Mouse (Mus musculus) forebrain, embryonic 14.5 days (tissue): ENCODE data around the gene Peli1. TPM values are rescaled to one million over a fixed set of nuclear protein-coding genes. Genes with fewer than 3 reads are reported as not detected.

ENCODE experiments used
- ATAC-seq: fragments of 200-750 bp; cut with Nextera tagmentation; 2 replicates; pipeline ENCODE4 v1.8.0; 2017; ENCODE audit warnings: mild to moderate bottlenecking, moderate library complexity
- DNase-seq: peaks from one replicate; pipeline ENCODE4 v3.0.0-alpha.2; 2015; ENCODE audit warnings: low spot score
- H3K27ac ChIP-seq: fragments of 300-500 bp; sonication (generic); 2 replicates; pipeline ENCODE4 v1.5.1; 2014; ENCODE audit warnings: low read depth, mild to moderate bottlenecking, control low read depth, low read length, moderate library complexity
- H3K27me3 ChIP-seq: fragments of 300-500 bp; sonication (generic); replicated peaks from 2 replicates; pipeline ENCODE4 v1.6.1; 2014; ENCODE audit warnings: low read length, control low read depth, mixed read lengths; ENCODE audit not compliant: control insufficient read depth, insufficient read depth
- H3K36me3 ChIP-seq: fragments of 300-500 bp; sonication (generic); 2 replicates; pipeline ENCODE4 v1.6.1; 2014; ENCODE audit warnings: low read length, control low read depth; ENCODE audit not compliant: control insufficient read depth, insufficient read depth
- H3K4me1 ChIP-seq: fragments of 300-500 bp; sonication (generic); 2 replicates; pipeline ENCODE4 v1.6.1; 2014; ENCODE audit warnings: antibody characterized with exemption, low read length, control low read depth; ENCODE audit not compliant: control insufficient read depth, insufficient read depth
- H3K4me2 ChIP-seq: fragments of 300-500 bp; sonication (generic); 2 replicates; pipeline ENCODE4 v1.6.1; 2014; ENCODE audit warnings: mild to moderate bottlenecking, control low read depth, low read length
- H3K4me3 ChIP-seq: fragments of 300-500 bp; sonication (generic); 2 replicates; pipeline ENCODE4 v1.5.1; 2014; ENCODE audit warnings: low read depth, low read length, control low read depth
- H3K9ac ChIP-seq: fragments of 300-500 bp; sonication (generic); 2 replicates; pipeline ENCODE4 v1.6.1; 2014; ENCODE audit warnings: mild to moderate bottlenecking, low read length, control low read depth, moderate library complexity
- H3K9me3 ChIP-seq: fragments of 300-500 bp; sonication (generic); replicated peaks from 2 replicates; pipeline ENCODE4 v1.6.1; 2016; ENCODE audit warnings: low read length, control low read depth, mixed read lengths; ENCODE audit not compliant: control insufficient read depth
- WGBS: fragments of 180-500 bp; shearing (Covaris S2); extraction: QIAGEN DNeasy Blood & Tissue Kit; methylation state at CpG from one replicate; pipeline ENCODE4 v1.1.7; 2014; 5-methylcytosine and 5-hydroxymethylcytosine counted together
- polyA plus RNA-seq: library from polyadenylated mRNA; unstranded; fragments of >200 nt; fragmentation: Nextera tagmentation; extraction: Ambion mirVana; gene quantifications from 2 replicates; pipeline ENCODE4 v1.2.1, GENCODE M21; 2014

Gene Peli1
- polyA plus RNA-seq, 1 experiment from 2014 or later, result 120 TPM

DNA sequence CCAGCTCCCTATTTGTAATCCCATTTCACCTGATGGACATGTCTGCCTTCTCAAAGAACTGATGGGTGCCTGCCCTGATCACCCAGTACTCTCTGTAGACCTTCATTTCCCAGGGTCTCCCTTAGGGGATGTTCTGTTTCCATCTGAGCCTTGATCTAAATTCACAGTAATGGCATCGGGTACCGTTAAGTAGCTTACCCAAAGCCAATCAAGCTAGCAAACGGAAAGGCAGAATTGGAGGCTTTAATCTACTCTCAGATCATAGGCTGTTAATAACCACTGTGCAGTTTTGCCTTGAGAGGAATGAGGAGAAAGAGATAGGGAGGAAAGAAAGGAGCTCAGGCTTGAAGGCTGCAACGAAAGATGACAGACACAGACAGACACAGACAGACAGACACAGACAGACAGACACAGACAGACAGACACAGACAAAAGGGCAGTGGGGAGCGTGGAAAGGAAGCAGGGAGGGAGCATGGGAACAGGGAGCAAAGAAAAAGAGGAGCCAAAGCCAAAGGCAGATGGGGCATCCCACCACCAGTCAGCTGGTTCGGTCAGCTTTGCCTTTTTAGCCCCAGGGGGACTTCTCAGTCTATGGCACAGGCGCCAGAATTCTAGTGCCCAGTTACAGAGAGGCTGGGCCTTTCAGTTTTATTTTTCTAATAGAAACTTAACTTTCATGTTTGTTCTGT is 30.6 kb upstream of the Peli1 start:
- WGBS, result 69% methylated on average over 7 of the region's 7 CpGs
- no peak overlapping the region for H3K27ac ChIP-seq
- no peak for DNase-seq
- H3K9me3 ChIP-seq, result no peaks in the 10 kb centered on the region
- no peaks in the 10 kb centered on the region for H3K36me3 ChIP-seq
- H3K9ac ChIP-seq, result no peak overlapping the region
- ATAC-seq, result no peak
- no peak overlapping the region for H3K4me2 ChIP-seq
- H3K27me3 ChIP-seq, result no peaks in the 10 kb centered on the region
- H3K4me3 ChIP-seq, result no peak overlapping the region
- H3K4me1 ChIP-seq, result no peaks in the 10 kb centered on the region

DNA sequence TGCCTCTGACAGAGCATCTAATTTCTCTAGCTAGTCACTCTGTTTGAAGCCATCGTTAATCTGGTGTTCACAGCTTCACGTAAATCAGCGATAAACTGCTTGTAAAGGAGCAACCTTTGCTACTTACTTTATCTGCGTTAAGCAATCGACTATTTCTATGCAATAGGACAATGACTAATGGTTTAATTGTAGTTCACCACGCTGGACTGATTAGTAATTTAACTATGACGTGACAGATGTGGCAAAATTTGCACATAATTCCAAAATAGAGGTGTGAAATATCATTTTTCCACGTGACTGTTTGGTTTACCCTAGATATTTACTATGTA is 30.1 kb upstream of the Peli1 start:
- H3K36me3 ChIP-seq, result no peaks in the 10 kb centered on the region
- no peak overlapping the region for H3K4me3 ChIP-seq
- no peak overlapping the region for H3K27ac ChIP-seq
- no peak overlapping the region for H3K4me2 ChIP-seq
- H3K27me3 ChIP-seq, result no peaks in the 10 kb centered on the region
- no peaks in the 10 kb centered on the region for H3K9me3 ChIP-seq
- DNase-seq (no peak), ATAC-seq (no peak)
- WGBS, result 68% methylated on average over 8 of the region's 8 CpGs
- H3K9ac ChIP-seq, result no peak overlapping the region
- H3K4me1 ChIP-seq, result no peaks in the 10 kb centered on the region

DNA sequence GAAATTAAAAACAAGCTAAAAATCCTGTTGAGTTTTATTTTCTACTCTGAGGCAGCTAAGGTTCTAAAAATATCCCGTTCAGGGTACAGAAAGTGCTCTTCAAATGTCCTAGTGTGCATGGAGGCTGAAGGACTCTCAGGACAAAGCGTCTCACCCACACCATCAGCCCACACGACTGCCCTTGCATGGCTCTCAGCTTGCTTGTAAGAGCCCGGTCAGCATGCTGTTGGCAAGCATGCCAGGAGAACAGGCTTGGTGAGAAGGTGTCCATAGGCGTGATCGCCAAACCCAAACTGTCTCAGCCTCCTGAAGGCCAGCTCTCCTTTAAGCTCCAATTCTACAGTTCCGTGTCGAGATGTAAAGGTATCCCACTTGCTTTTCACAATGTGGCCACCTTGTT is 29.7 kb upstream of the Peli1 start:
- Histone ChIP-seq H3K4me1 (no peaks in the 10 kb centered on the region), H3K4me3 (no peak overlapping the region), H3K9me3 (no peaks in the 10 kb centered on the region), H3K27ac (no peak overlapping the region), H3K4me2 (no peak overlapping the region), H3K9ac (no peak overlapping the region), H3K36me3 (no peaks in the 10 kb centered on the region), H3K27me3 (no peaks in the 10 kb centered on the region)
- DNase-seq (no peak), ATAC-seq (no peak)
- WGBS, result 90% methylated on average over 8 of the region's 8 CpGs

DNA sequence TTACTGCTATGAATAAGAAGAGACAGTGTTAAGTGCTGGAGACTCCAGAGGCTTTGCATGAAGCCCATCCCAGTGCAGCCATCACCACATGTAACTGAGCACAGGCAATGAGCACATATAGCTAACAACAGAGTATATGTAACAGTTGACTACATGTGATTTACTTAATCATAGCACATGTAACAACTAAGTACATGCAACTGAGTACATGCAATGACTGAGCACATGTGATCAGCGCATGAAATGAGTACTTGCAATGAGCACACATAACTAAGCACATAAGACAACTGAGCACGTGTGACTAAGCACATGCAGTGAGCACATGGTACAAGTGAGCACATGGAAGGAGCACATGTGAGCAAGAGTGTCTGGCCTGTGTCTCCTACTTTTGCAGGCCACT is 29.0 kb upstream of the Peli1 start:
- WGBS, result 93% methylated on average over 2 of the region's 2 CpGs

DNA sequence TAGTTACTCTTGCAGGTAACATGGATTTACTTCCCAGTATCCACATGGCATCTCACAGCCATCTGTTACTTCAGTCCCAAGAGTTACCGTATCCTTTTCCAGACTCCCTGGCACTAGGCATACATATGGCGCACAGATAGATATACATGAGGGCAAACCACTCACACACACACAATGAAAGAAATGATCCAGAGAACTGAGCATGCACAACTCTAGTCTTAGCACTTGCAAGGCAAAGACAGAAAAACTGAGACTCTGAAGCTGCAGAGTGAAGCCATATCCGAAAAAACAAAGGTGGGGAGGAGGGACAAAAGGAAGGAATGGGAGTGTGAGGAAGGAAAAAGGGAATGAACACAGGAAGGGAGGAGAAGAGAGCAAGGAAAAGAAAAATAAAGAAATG is 27.8 kb upstream of the Peli1 start:
- Histone ChIP-seq H3K27me3 (no peaks in the 10 kb centered on the region), H3K9me3 (no peaks in the 10 kb centered on the region)
- ATAC-seq, result no peak

More for the DNA sequence above, 29.0 kb upstream of the Peli1 start:
- no peaks in the 10 kb centered on the region for H3K27me3 ChIP-seq
- H3K9ac ChIP-seq, result no peak overlapping the region
- H3K4me1 ChIP-seq, result no peaks in the 10 kb centered on the region
- ATAC-seq (no peak), DNase-seq (no peak)
- H3K27ac ChIP-seq, result no peak overlapping the region
- H3K4me2 ChIP-seq, result no peak overlapping the region
- H3K36me3 ChIP-seq, result no peaks in the 10 kb centered on the region
- H3K4me3 ChIP-seq, result no peak overlapping the region
- no peaks in the 10 kb centered on the region for H3K9me3 ChIP-seq

DNA sequence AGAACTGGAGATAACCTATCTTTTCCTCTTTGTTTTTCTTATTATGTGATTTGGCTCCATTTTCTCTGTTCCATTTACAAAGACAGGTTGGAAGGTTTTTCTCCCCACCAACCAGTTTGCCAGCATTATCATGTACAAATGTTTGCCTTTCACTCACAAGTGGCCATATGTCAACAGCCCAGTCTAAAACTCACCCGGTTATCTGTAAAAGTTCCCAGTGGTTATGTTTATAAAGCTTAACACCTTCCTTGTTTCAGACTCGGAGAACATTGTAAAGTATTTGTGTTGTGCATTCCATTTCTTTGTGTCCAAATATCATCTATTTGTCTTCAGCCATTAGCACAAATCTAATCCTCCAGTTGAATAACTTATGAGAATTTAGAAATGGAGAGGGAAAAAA is 11.7 kb upstream of the Peli1 start:
- H3K4me3 ChIP-seq, result no peak overlapping the region
- no peak overlapping the region for H3K9ac ChIP-seq
- DNase-seq, result no peak
- WGBS, result 72% methylated on average over 2 of the region's 2 CpGs
- H3K27me3 ChIP-seq, result no peaks in the 10 kb centered on the region
- no peak overlapping the region for H3K4me2 ChIP-seq
- H3K36me3 ChIP-seq, result no peaks in the 10 kb centered on the region
- H3K9me3 ChIP-seq, result no peaks in the 10 kb centered on the region
- no peaks in the 10 kb centered on the region for H3K4me1 ChIP-seq
- no peak overlapping the region for H3K27ac ChIP-seq
- ATAC-seq, result no peak

More for the DNA sequence above, 27.8 kb upstream of the Peli1 start:
- H3K4me3 ChIP-seq, result no peak overlapping the region
- no peak overlapping the region for H3K4me2 ChIP-seq
- H3K4me1 ChIP-seq, result no peaks in the 10 kb centered on the region
- no peak for DNase-seq
- WGBS, result 79% methylated on average over 3 of the region's 3 CpGs
- H3K36me3 ChIP-seq, result no peaks in the 10 kb centered on the region
- H3K9ac ChIP-seq, result no peak overlapping the region
- no peak overlapping the region for H3K27ac ChIP-seq

DNA sequence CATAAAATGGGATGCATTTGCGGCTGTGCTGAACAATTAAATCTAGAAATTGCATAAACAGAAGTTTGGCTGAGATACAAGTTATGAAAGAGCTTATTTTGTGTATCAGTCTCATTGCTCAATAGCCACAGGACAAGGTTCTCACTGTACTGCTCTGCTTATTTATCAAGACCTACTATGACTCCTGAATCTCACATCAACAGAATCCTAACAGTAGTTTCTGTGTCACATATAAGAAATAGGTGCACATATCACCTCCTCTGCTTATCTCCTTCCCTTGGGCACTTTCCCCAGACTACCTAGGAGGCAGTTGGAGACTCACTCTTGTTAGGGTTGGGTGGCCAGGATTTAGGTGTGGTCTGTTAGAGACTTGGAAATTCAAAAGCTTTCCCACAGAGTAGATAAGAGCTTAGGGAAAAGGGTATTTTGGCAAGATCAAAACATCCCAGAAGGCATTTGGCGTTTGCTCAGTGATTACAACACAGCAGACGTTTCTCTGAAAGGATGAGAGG is 11.2 kb upstream of the Peli1 start:
- Histone ChIP-seq H3K4me1 (no peaks in the 10 kb centered on the region), H3K36me3 (no peaks in the 10 kb centered on the region), H3K4me2 (no peak overlapping the region), H3K9ac (no peak overlapping the region), H3K27ac (no peak overlapping the region), H3K4me3 (no peak overlapping the region), H3K27me3 (no peaks in the 10 kb centered on the region), H3K9me3 (no peaks in the 10 kb centered on the region)
- ATAC-seq, result no peak
- DNase-seq, result no peak
- 57% methylated on average over 3 of the region's 3 CpGs for WGBS

DNA sequence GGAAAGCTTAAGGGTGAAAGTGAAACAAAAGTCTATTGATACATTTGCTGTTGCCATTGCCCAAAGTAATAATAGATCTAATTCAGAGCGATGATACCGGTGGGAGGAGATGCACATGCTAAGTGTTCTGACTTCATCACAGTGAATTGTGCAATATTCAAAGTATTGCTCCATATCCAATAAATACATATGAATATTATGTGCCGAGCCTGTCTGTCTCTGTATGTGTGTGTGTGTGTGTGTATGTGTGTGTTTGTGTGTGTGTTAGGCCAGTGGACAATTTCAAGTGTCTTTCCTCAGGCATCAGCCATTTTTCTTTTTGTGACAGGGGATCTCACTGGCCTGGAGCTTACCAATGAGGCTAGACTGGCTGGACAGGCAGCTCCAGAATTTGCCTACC is 9.9 kb upstream of the Peli1 start:
- Histone ChIP-seq H3K4me2 (no peak overlapping the region), H3K27ac (no peak overlapping the region), H3K4me1 (no peaks in the 10 kb centered on the region), H3K9me3 (no peaks in the 10 kb centered on the region), H3K9ac (no peak overlapping the region), H3K4me3 (no peak overlapping the region), H3K36me3 (no peaks in the 10 kb centered on the region), H3K27me3 (no peaks in the 10 kb centered on the region)
- ATAC-seq, result no peak
- 89% methylated on average over 3 of the region's 3 CpGs for WGBS
- DNase-seq, result no peak

DNA sequence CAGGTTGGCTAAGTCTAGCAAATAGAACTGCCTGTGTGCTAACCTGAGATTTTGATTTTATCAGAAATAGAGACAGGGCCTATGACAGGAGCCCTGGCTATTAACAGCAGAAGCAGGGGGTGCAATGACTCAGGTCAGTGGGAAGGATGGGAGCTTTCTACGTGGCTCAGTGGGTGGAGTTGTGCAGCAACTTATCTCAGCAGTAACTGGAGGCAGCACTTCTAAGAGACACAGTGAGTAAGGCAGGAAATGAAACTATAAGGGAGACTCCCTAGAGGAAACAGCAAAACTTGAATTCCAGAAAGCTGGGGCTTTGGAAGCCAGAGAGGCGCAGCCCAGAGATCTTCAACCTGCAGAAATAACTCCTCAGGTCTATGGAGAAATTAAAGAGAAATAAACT is 8.4 kb upstream of the Peli1 start:
- H3K4me3 ChIP-seq, result no peak overlapping the region
- no peaks in the 10 kb centered on the region for H3K9me3 ChIP-seq
- no peak overlapping the region for H3K4me2 ChIP-seq
- H3K36me3 ChIP-seq, result no peaks in the 10 kb centered on the region
- ATAC-seq (no peak), DNase-seq (no peak)
- H3K4me1 ChIP-seq, result no peaks in the 10 kb centered on the region
- no peak overlapping the region for H3K9ac ChIP-seq
- H3K27me3 ChIP-seq, result no peaks in the 10 kb centered on the region
- no peak overlapping the region for H3K27ac ChIP-seq
- 60% methylated on average over 2 of the region's 2 CpGs for WGBS
